Mouse (Mus musculus): Measurements from ENCODE around the gene Bcl10.
"Not testable (repeated sequence)": the region's sequence is repeated elsewhere in the genome, so short reads cannot be mapped to it uniquely, and the experiment has no call there.

The Bcl10 gene

GRCm38 (mm10) chr3:145922019-145922854 lies at the start of gene Bcl10:
Gene Bcl10, plus strand, starts transcription at chr3:145922804.
- no peak for DNase-seq

GRCm38 (mm10) chr3:145873271-145873670 lies 49.3 kb upstream of the Bcl10 start:
- DNase-seq = no peak

GRCm38 (mm10) chr3:145874126-145874525 lies 48.5 kb upstream of the Bcl10 start:
- no peak for DNase-seq

- no peak for DNase-seq
These were observed 46.5 kb upstream of the Bcl10 start for GRCm38 (mm10) chr3:145876120-145876519.

GRCm38 (mm10) chr3:145878867-145879266 lies 43.7 kb upstream of the Bcl10 start:
- not testable (repeated sequence) for DNase-seq

- no peak for DNase-seq
These were observed 42.3 kb upstream of the Bcl10 start for GRCm38 (mm10) chr3:145880335-145880734.

GRCm38 (mm10) chr3:145882076-145882874 lies 40.3 kb upstream of the Bcl10 start:
- DNase-seq = no peak

GRCm38 (mm10) chr3:145883233-145883632 lies 39.4 kb upstream of the Bcl10 start:
- DNase-seq = no peak

- DNase-seq = peak; percentile 61
These were observed 37.2 kb upstream of the Bcl10 start for GRCm38 (mm10) chr3:145885376-145885775.

- peak; percentile 86 for DNase-seq
These were observed 36.6 kb upstream of the Bcl10 start for GRCm38 (mm10) chr3:145885851-145886464.

GRCm38 (mm10) chr3:145887430-145887971 lies 35.1 kb upstream of the Bcl10 start:
- no peak for DNase-seq

GRCm38 (mm10) chr3:145890346-145891132 lies 32.1 kb upstream of the Bcl10 start:
- DNase-seq = no peak

GRCm38 (mm10) chr3:145892451-145892850 lies 30.2 kb upstream of the Bcl10 start:
- no peak for DNase-seq

- no peak for DNase-seq
These were observed 28.5 kb upstream of the Bcl10 start for GRCm38 (mm10) chr3:145894131-145894530.

- DNase-seq = no peak
These were observed 24.9 kb upstream of the Bcl10 start for GRCm38 (mm10) chr3:145897749-145898148.

GRCm38 (mm10) chr3:145899832-145900231 lies 22.8 kb upstream of the Bcl10 start:
- DNase-seq = no peak

- DNase-seq = no peak
These were observed 19.1 kb upstream of the Bcl10 start for GRCm38 (mm10) chr3:145903530-145903929.

GRCm38 (mm10) chr3:145904850-145905776 lies 17.5 kb upstream of the Bcl10 start:
- DNase-seq = peak; percentile 68

- DNase-seq = no peak
These were observed 16.0 kb upstream of the Bcl10 start for GRCm38 (mm10) chr3:145906582-145906981.

- DNase-seq = no peak
These were observed 10.1 kb upstream of the Bcl10 start for GRCm38 (mm10) chr3:145912512-145912911.

- DNase-seq = no peak
These were observed 9.3 kb upstream of the Bcl10 start for GRCm38 (mm10) chr3:145913263-145913662.

All from kidney, postnatal 14 days (tissue).